Mouse (Mus musculus): ENCODE results near the gene Vmn2r65. TPM values are rescaled to one million over a fixed set of nuclear protein-coding genes. Genes with fewer than 3 reads are reported as not detected.

The Vmn2r65 gene
- polyA plus RNA-seq (2012; rRNA removed): not detected in 2 replicates

GRCm38 (mm10) chr7:84964015-84964414, at the start of gene Vmn2r65:
Vmn2r65 (minus strand) TSS chr7:84964115.

GRCm38 (mm10) chr7:85012168-85012567, 48.3 kb upstream of the Vmn2r65 start, which contains the start of gene Vmn2r66:
Vmn2r66 (minus strand) TSS chr7:85012268.

Other genes with a start within 250 kb of the Vmn2r65 start
- not detected in 2 replicates for gene Olfr291, start 110.6 kb downstream of the Vmn2r65 start, polyA plus RNA-seq (2012; rRNA removed)
- not detected in 2 replicates for gene Vmn2r66, start 48.2 kb upstream of the Vmn2r65 start, polyA plus RNA-seq (2012; rRNA removed)
- gene Vmn2r67, start 191.9 kb upstream of the Vmn2r65 start, polyA plus RNA-seq (2012; rRNA removed): not detected in 2 replicates

All from colon, adult 2 months (tissue).